Mouse (Mus musculus) brain, embryonic 14.5 days (tissue): ENCODE data around the gene Csf2rb.

ENCODE experiments used
- CTCF ChIP-seq: fragments of 200-500 bp; IDR thresholded peaks from 2 replicates; pipeline ENCODE4 v1.5.1; 2012; ENCODE audit warnings: inconsistent platforms, mild to moderate bottlenecking, moderate library complexity, borderline replicate concordance; ENCODE audit not compliant: insufficient read depth, insufficient read length; ENCODE audit errors: extremely low read depth
- POLR2A ChIP-seq: fragments of 200-500 bp; IDR thresholded peaks from 2 replicates; pipeline ENCODE4 v1.6.1; 2012; ENCODE audit warnings: mild to moderate bottlenecking, inconsistent platforms, borderline replicate concordance; ENCODE audit not compliant: poor library complexity, insufficient read depth, insufficient read length, severe bottlenecking; ENCODE audit errors: extremely low read depth

GRCm38 (mm10) chr15:78303665-78304233 is 21.8 kb upstream of the Csf2rb start:
- TF ChIP-seq CTCF (no peak), POLR2A (no peak)
